Mouse (Mus musculus): ENCODE data around the gene Gm11238.
"Not testable (repeated sequence)": the region's sequence is repeated elsewhere in the genome, so short reads cannot be mapped to it uniquely, and the experiment has no call there.

The Gm11238 gene

DNA sequence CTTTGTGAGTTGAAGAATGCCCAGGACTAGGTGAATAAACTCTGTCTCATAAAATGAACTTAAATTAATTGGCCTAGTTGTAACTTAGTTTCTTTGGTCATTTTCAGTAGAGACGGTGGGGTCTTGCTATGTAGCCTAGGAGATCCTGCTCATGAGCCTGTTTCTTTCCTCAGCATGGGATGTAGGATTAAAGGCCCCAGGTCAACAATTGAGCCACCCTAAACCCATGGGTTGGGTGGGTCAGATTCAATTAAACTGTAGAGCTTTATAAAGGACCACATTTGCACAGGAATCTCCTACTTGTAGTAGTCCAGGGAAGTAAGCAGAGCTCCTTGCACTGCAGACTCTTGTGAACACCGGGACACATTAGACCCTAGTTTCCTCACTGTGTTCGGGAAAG lies at the start of gene Gm11238:
Gene Gm11238, plus strand, starts transcription at position 301 of the 400 bp plus-strand sequence.
- in situ Hi-C loops (cut with MboI, MseI) = loop anchor here (10.0 kb wide), 1 partner anchor 47 kb away; no protein-coding TSS in a partner anchor

DNA sequence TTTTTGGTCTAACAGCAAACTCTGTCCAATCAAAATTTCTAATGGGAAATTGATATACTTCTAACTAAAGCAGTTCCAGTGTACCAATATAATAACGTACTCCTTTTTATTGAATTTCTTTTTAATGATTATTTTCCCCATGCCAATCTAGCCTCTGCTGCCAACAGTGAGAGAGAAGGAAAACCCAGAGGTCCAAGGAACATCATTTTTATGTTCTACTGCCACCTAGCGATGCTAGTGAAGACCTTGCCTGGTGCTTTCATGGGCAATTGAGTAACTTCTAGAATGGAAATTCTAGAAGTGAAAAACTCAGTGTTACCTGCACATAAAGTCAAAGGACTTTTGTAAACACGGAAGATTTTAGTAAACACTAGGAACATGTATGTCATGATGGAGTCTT lies 8.4 kb upstream of the Gm11238 start:
- in situ Hi-C loops (cut with MboI, MseI) = no loop called here

DNA sequence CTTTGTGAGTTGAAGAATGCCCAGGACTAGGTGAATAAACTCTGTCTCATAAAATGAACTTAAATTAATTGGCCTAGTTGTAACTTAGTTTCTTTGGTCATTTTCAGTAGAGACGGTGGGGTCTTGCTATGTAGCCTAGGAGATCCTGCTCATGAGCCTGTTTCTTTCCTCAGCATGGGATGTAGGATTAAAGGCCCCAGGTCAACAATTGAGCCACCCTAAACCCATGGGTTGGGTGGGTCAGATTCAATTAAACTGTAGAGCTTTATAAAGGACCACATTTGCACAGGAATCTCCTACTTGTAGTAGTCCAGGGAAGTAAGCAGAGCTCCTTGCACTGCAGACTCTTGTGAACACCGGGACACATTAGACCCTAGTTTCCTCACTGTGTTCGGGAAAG lies 15.0 kb downstream of the Gm11238 start, which contains the start of gene Gm11237:
Gene Gm11237, plus strand, starts transcription at position 301 of the 400 bp plus-strand sequence.
- in situ Hi-C loops (cut with MboI, MseI) = not testable (repeated sequence)

DNA sequence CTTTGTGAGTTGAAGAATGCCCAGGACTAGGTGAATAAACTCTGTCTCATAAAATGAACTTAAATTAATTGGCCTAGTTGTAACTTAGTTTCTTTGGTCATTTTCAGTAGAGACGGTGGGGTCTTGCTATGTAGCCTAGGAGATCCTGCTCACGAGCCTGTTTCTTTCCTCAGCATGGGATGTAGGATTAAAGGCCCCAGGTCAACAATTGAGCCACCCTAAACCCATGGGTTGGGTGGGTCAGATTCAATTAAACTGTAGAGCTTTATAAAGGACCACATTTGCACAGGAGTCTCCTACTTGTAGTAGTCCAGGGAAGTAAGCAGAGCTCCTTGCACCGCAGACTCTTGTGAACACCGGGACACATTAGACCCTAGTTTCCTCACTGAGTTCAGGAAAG lies 30.1 kb downstream of the Gm11238 start, which contains the start of gene Gm11236:
Gene Gm11236, plus strand, starts transcription at position 301 of the 400 bp plus-strand sequence.
- in situ Hi-C loops (cut with MboI, MseI) = not testable (repeated sequence)

GRCm38 (mm10) chr4:73661864-73662263 lies 54.2 kb downstream of the Gm11238 start:
- in situ Hi-C loops (cut with MboI, MseI) = not testable (repeated sequence)

DNA sequence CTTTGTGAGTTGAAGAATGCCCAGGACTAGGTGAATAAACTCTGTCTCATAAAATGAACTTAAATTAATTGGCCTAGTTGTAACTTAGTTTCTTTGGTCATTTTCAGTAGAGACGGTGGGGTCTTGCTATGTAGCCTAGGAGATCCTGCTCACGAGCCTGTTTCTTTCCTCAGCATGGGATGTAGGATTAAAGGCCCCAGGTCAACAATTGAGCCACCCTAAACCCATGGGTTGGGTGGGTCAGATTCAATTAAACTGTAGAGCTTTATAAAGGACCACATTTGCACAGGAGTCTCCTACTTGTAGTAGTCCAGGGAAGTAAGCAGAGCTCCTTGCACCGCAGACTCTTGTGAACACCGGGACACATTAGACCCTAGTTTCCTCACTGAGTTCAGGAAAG lies 60.4 kb downstream of the Gm11238 start, which contains the start of gene Gm11239:
Gene Gm11239, plus strand, starts transcription at position 301 of the 400 bp plus-strand sequence.
- in situ Hi-C loops (cut with MboI, MseI) = not testable (repeated sequence)

GRCm38 (mm10) chr4:73683216-73683615 lies 75.5 kb downstream of the Gm11238 start, which contains the start of gene Gm428:
Gene Gm428, plus strand, starts transcription at chr4:73683516.
- in situ Hi-C loops (cut with MboI, MseI) = not testable (repeated sequence)

Measured in T-helper 2 cell (primary cell).